Mouse (Mus musculus): ENCODE data around the gene Celsr1.

DNA sequence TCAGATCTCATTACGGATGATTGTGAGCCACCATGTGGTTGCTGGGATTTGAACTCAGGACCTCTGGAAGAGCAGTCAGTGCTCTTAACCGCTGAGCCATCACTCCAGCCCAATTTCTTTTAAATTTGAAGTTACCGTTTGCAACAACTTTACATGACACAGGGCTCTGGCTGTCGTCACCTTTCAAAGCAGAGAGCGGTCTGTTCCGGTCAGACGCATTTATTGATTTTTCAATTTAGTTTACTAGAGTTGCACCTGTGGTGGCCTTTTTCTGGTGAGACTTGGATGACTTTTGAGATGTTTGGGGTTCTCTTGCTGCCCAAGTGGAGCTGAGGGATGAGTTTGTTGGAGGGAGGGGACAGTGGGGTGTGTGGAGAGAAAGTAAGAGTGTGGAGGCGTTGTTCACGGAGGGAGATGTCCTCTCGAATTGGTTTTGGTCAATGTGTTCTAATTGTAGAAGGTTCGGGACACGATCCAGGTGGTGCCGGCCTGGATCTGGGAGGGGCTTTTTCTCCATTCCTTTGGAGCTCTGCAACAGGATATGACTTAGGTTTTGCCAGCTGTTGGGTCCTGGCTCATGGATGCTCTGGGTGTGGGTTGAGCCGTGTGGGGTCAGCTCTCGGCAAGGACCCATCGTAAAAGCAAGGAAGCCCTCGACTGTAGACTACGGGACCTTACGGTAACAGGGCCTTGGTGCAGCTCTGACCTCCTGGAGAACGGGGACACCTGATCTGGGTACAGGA, 41.9 kb upstream of the Celsr1 start:
- TF ChIP-seq CTCF (IDR thresholded peaks at IDR 0.05; ENCODE audit: borderline replicate concordance, control insufficient read depth, extremely low read depth, insufficient read depth, low read length, poor library complexity) (no peak), POLR2A (IDR thresholded peaks at IDR 0.05; ENCODE audit: control insufficient read depth, extremely low read depth, insufficient read depth, low read length, poor library complexity) (no peak)
